Mouse (Mus musculus) adrenal gland, postnatal 10 days (tissue): ENCODE measurements around the gene Msantd2. TPM values are rescaled to one million over a fixed set of nuclear protein-coding genes. Genes with fewer than 3 reads are reported as not detected.

Experiments
- DNase-seq: peaks from one replicate; pipeline ENCODE4 v3.0.0; 2021; ENCODE audit warnings: mixed read lengths
- total RNA-seq, 2 experiments: library from RNA; stranded (reverse); gene quantifications; 2 replicates each; pipeline ENCODE4 v1.2.3; 2021

The Msantd2 gene
- total RNA-seq, 2 experiments from 2014 or later: 14.7 to 22.5 TPM

GRCm38 (mm10) chr9:37504348-37504747, 15.2 kb downstream of the Msantd2 start:
- no peak for DNase-seq

- no peak for DNase-seq
These were observed 16.9 kb downstream of the Msantd2 start for GRCm38 (mm10) chr9:37506023-37506422.

- DNase-seq: no peak
These were observed 23.0 kb downstream of the Msantd2 start for GRCm38 (mm10) chr9:37512097-37512496.

- DNase-seq: no peak
These were observed 25.3 kb downstream of the Msantd2 start for GRCm38 (mm10) chr9:37514456-37514855.

- no peak for DNase-seq
These were observed 28.3 kb downstream of the Msantd2 start for GRCm38 (mm10) chr9:37517467-37517866.

DNA sequence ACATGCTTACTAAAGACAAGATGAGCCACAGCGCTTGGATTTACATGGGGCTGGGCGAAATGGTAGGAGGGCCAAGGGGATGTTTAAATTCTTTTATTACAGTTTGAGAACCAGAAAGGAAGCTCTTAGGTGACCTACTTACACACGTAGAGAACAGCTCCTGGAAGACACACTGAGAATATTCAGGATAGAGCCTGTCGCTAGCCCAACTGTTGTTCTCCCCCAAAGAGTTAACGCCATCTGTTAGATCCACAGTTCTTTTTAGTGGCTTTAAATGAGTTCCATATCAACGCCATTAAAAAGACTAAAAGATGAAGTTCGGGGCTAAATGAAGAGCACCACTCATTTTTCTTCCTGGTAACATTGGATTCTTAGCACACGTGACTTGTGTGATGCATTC, 29.9 kb downstream of the Msantd2 start:
- DNase-seq: no peak

GRCm38 (mm10) chr9:37519995-37520394, 30.9 kb downstream of the Msantd2 start:
- DNase-seq: no peak

- DNase-seq: no peak
These were observed 36.3 kb downstream of the Msantd2 start for GRCm38 (mm10) chr9:37525461-37525860.

- DNase-seq: peak; percentile 39
These were observed 37.6 kb downstream of the Msantd2 start for GRCm38 (mm10) chr9:37526443-37527395.

- peak; percentile 84 for DNase-seq
These were observed 38.5 kb downstream of the Msantd2 start, which contains the start of gene Esam for GRCm38 (mm10) chr9:37527396-37528224. Gene Esam (plus strand): TSS chr9:37528078.

GRCm38 (mm10) chr9:37528225-37528970, 39.3 kb downstream of the Msantd2 start:
- DNase-seq: peak; percentile 35

- DNase-seq: peak; percentile 75
These were observed 41.1 kb downstream of the Msantd2 start for GRCm38 (mm10) chr9:37530031-37530887.

GRCm38 (mm10) chr9:37530888-37531705, 42.0 kb downstream of the Msantd2 start:
- DNase-seq: peak; percentile 70

DNA sequence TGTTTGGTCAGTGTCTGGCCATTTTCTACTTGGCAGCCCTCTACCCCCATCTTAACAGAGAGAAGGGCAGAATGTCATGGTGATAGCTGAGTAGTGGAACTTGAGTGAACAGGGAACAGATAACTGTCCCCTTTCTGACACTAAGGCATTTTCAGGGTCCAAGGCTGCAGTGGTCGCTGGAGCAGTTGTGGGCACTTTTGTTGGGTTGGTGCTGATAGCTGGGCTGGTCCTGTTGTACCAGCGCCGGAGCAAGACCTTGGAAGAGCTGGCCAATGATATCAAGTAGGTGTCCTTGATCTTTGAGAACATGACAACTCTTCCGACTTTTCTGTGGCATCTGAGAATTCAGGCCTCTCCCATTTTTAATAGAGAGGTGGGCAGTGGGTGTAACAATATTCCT, 47.7 kb downstream of the Msantd2 start:
- DNase-seq: peak; percentile 34

DNA sequence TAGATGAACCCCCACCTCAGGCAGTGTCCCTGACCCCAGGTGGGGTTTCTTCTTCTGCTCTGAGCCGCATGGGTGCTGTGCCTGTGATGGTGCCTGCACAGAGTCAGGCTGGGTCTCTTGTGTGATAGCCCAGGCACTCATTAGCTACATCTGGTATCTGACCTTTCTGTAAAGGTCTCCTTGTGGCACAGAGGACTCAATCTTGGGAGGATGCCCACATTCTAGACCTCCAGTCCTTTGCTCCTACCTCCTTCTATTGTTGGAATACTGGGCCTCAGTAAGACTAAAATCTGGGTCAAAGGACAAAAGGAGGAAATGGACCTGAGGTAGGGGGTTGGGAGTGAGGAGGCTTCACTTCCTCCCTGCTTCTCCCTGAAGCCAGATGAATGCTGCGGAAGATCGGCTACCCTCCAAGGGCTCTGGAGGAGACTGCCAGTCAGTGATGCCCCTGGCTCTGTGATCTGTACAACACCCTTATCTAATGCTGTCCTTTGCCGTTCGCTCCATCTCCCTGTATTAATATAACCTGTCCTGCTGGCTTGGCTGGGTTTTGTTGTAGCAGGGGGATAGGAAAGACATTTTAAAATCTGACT, 48.6 kb downstream of the Msantd2 start:
- DNase-seq: no peak

DNA sequence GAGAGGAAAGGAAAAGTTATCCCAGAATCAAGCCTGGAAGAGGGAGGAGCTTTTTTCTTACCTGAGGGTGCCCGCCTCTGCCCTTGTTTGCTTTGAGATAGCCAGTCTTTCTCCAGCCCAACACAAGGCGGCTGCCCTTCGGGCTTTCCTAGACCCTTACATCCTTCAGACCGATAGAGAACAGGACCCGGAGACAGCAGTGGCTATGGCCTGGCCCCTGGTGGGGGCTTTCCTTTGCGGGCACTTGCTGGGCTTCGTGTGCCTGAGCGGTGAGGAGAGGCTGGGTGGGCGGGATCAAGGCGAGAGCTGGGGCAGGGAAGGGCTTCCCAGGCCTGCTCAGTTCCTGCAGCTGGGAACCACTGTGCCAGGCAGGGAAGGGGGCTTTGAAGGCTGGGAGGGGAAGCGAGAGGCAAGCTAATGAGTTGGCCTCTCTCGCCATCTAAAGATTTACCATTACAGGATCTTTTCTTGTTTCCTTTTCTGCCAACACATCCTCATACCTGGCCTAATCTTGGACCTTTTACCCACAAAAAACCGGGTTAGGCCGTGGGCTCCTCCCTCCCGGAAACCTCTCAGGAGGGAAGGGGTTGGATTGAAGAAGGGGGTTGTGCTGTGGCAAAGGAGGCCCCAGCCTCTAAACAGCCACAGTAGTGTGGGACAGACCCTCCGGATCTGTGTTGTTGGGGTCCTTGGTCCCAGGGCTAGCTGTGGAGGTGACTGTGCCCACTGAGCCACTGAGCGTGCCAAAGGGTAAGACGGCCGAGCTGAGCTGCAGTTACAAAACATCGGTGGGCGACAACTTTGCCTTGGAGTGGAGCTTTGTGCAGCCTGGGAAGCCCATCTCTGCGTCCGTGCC, 50.3 kb downstream of the Msantd2 start, which contains the start of gene Vsig2:
TSS of gene Vsig2 (plus strand) at position 86 of the 856 bp plus-strand sequence.
- no peak for DNase-seq

GRCm38 (mm10) chr9:37540226-37540625, 51.1 kb downstream of the Msantd2 start:
- DNase-seq: no peak

- DNase-seq: no peak
These were observed 51.8 kb downstream of the Msantd2 start for GRCm38 (mm10) chr9:37540701-37541575.
